Mouse (Mus musculus) kidney, postnatal 36 days (tissue): Measurements from ENCODE around the gene Kcnh7.

Source experiments
- DNase-seq, 2 experiments: peaks; one replicate each; pipeline ENCODE4 v3.0.0; 2021 to 2022; ENCODE audit warnings: mixed read lengths in 2 of 2

Gene Kcnh7

DNA sequence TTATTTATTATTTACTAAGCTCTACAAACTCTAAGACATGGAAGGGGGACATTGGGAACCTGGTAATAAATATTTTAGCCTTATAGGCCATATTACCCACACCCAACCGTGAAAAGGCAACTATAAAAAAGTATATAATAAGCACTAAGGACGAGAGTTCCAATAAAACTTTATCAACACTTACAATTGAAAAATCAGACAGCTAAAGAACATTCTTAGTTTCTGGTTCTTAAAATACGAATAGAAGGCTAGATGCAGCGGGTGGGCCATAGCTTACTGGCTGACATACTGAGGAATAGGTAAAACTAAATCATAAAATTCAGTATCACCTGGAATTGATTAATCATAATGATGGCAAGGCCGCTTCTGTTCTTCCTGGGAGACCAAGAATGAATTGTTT, 539.2 kb downstream of the Kcnh7 start:
- DNase-seq: no peak
